Mouse (Mus musculus): ENCODE measurements around the gene Foxm1.

Foxm1 gene

GRCm38 (mm10) chr6:128362381-128363006 lies at the start of gene Foxm1, which contains the start of gene Rhno1:
Gene Foxm1 (plus strand): TSS chr6:128362967.
Gene Rhno1 (minus strand): TSS chr6:128362911.
- DNase-seq = peak; percentile 99

GRCm38 (mm10) chr6:128314796-128315195 lies 48.0 kb upstream of the Foxm1 start:
- DNase-seq = no peak

GRCm38 (mm10) chr6:128315597-128315996 lies 47.2 kb upstream of the Foxm1 start:
- DNase-seq = no peak

- peak; percentile 88 for DNase-seq
Observed at GRCm38 (mm10) chr6:128318317-128318716, 44.5 kb upstream of the Foxm1 start.

- DNase-seq = peak; percentile 94
Observed at GRCm38 (mm10) chr6:128334397-128335124, 28.2 kb upstream of the Foxm1 start.

GRCm38 (mm10) chr6:128337467-128337866 lies 25.3 kb upstream of the Foxm1 start:
- no peak for DNase-seq

- DNase-seq = no peak
Observed at GRCm38 (mm10) chr6:128338876-128339275, 23.9 kb upstream of the Foxm1 start.

- no peak for DNase-seq
Observed at GRCm38 (mm10) chr6:128341956-128342723, 20.6 kb upstream of the Foxm1 start.

- DNase-seq = no peak
Observed at GRCm38 (mm10) chr6:128345623-128346022, 17.1 kb upstream of the Foxm1 start.

GRCm38 (mm10) chr6:128346782-128347181 lies 16.0 kb upstream of the Foxm1 start:
- DNase-seq = no peak

GRCm38 (mm10) chr6:128349711-128350110 lies 13.1 kb upstream of the Foxm1 start:
- DNase-seq = no peak

GRCm38 (mm10) chr6:128354140-128354539 lies 8.6 kb upstream of the Foxm1 start:
- DNase-seq = no peak

GRCm38 (mm10) chr6:128355201-128355681 lies 7.5 kb upstream of the Foxm1 start:
- DNase-seq = peak; percentile 94

GRCm38 (mm10) chr6:128355726-128356416 lies 6.9 kb upstream of the Foxm1 start, which contains the start of gene Tulp3:
Gene Tulp3 (minus strand): TSS chr6:128355851.
- peak; percentile 100 for DNase-seq

GRCm38 (mm10) chr6:128358999-128359398 lies 3.8 kb upstream of the Foxm1 start:
- peak; percentile 91 for DNase-seq

GRCm38 (mm10) chr6:128361901-128362300 lies 866 bp upstream of the Foxm1 start:
- DNase-seq = no peak

GRCm38 (mm10) chr6:128363007-128363825 lies 449 bp downstream of the Foxm1 start:
- no peak for DNase-seq

GRCm38 (mm10) chr6:128364721-128365120 lies 2.0 kb downstream of the Foxm1 start:
- no peak for DNase-seq

- DNase-seq = no peak
Observed at GRCm38 (mm10) chr6:128366466-128366865, 3.7 kb downstream of the Foxm1 start.

GRCm38 (mm10) chr6:128370040-128370439 lies 7.3 kb downstream of the Foxm1 start:
- no peak for DNase-seq

- peak; percentile 97 for DNase-seq
Observed at GRCm38 (mm10) chr6:128375192-128375591, 12.4 kb downstream of the Foxm1 start, which contains the start of the genes Tex52 and Gm44596. Gene Tex52 (plus strand): TSS chr6:128375456. Gene Gm44596 (plus strand): TSS chr6:128375503.

Measured in heart, adult 11 months (tissue).